In genomic region chr13:112465585-112465984, GRCm38 (mm10) we compare ENCODE assay signal across 8 mouse cellular contexts. TPM values are rescaled to one million over a fixed set of nuclear protein-coding genes. Genes with fewer than 3 reads are reported as not detected.
DNase-seq lines count a peak whose midpoint lies in the region; ATAC-seq and TF ChIP-seq lines count a peak whose summit lies in the region.

No protein-coding gene starts in this region.

- ATAC-seq in heart, embryonic 12.5 days (ENCODE audit: insufficient number of reproducible peaks, low FRiP score) = no peak
- no peak for ATAC-seq in liver, embryonic 12.5 days

- TF ChIP-seq POLR2A in thymus, adult 2 months (IDR thresholded peaks at IDR 0.05; ENCODE audit: control insufficient read depth, extremely low read depth, insufficient read depth, low read length, poor library complexity) = no peak

- no peak for DNase-seq in heart, postnatal 4 days
- no peak for DNase-seq in thymus, adult 2 months
- no peak for DNase-seq in thymus, postnatal 36 days
- DNase-seq in right cerebral cortex, postnatal 36 days (ENCODE audit: low spot score in 2 of 2) = no peak
- no peak for DNase-seq in cerebellum, adult 9-10 months
- DNase-seq in adrenal gland, postnatal 4 days (ENCODE audit: low spot score in 2 of 2) = no peak

- peak overlapping the region; percentile 50; the same call in 1 of the 2 replicates for H3K9ac ChIP-seq in heart, embryonic 12.5 days
- H3K9ac ChIP-seq in liver, embryonic 12.5 days = no peak overlapping the region

- H3K4me3 ChIP-seq in heart, embryonic 12.5 days = peak overlapping the region; percentile 36
- H3K4me3 ChIP-seq in thymus, adult 2 months (ENCODE audit: control insufficient read depth, insufficient read depth, low read length) = peak overlapping the region; percentile 40
- H3K4me3 ChIP-seq in liver, embryonic 12.5 days = no peak overlapping the region

- TF ChIP-seq CTCF in thymus, adult 2 months (IDR thresholded peaks at IDR 0.05; ENCODE audit: borderline replicate concordance, control insufficient read depth, extremely low read depth, insufficient read depth, low read length, poor library complexity) = no peak

- peaks cover 25% of the 10 kb centered on the region for H3K4me1 ChIP-seq in heart, embryonic 12.5 days (replicated peaks)
- peaks cover 13% of the 10 kb centered on the region for H3K4me1 ChIP-seq in thymus, adult 2 months (replicated peaks; ENCODE audit: control insufficient read depth, insufficient read depth, low read length)
- peaks cover 27% of the 10 kb centered on the region for H3K4me1 ChIP-seq in liver, embryonic 12.5 days

- no peaks in the 10 kb centered on the region for H3K36me3 ChIP-seq in heart, embryonic 12.5 days
- H3K36me3 ChIP-seq in thymus, adult 2 months (ENCODE audit: control insufficient read depth, insufficient read depth, low read length) = no peaks in the 10 kb centered on the region
- H3K36me3 ChIP-seq in liver, embryonic 12.5 days = no peaks in the 10 kb centered on the region

- 17% methylated on average over 2 of the region's 2 CpGs for WGBS in heart, embryonic 12.5 days
- 39% methylated on average over 2 of the region's 2 CpGs for WGBS in thymus, adult 2 months
- WGBS in liver, embryonic 12.5 days (ENCODE audit: insufficient replicate concordance) = 33% methylated on average over 2 of the region's 2 CpGs

- no peaks in the 10 kb centered on the region for H3K9me3 ChIP-seq in heart, embryonic 12.5 days (replicated peaks)
- no peaks in the 10 kb centered on the region for H3K9me3 ChIP-seq in liver, embryonic 12.5 days (replicated peaks)

- H3K4me2 ChIP-seq in heart, embryonic 12.5 days = peak overlapping the region; percentile 69
- peak overlapping the region; percentile 98 for H3K4me2 ChIP-seq in liver, embryonic 12.5 days

- no peaks in the 10 kb centered on the region for H3K27me3 ChIP-seq in heart, embryonic 12.5 days (replicated peaks)
- H3K27me3 ChIP-seq in thymus, adult 2 months (ENCODE audit: control insufficient read depth, insufficient read depth, low read length) = no peaks in the 10 kb centered on the region
- peaks cover 22% of the 10 kb centered on the region for H3K27me3 ChIP-seq in liver, embryonic 12.5 days (replicated peaks)

- H3K27ac ChIP-seq in heart, embryonic 12.5 days (ENCODE audit: poor library complexity, severe bottlenecking) = no peak overlapping the region
- H3K27ac ChIP-seq in thymus, adult 2 months (ENCODE audit: control insufficient read depth, insufficient read depth, low read length) = peak overlapping the region; percentile 78
- no peak overlapping the region for H3K27ac ChIP-seq in liver, embryonic 12.5 days

RNA-seq across cellular contexts. Expression of gene Il6st, which starts 1.7 kb away (rescaled TPM):
- polyA plus RNA-seq in heart, embryonic 12.5 days (2016; fragmentation: Nextera tagmentation; extraction: Ambion mirVana) = 79.3 and 84.2 TPM in 2 replicates
- 100 to 1,000 TPM; 149 to 157 TPM for total RNA-seq in heart, postnatal 4 days (2021)
- polyA plus RNA-seq in thymus, adult 2 months (2012; rRNA removed) = 38.1 and 45.8 TPM in 2 replicates
- 10.1 and 11.1 TPM in 2 replicates for polyA plus RNA-seq in liver, embryonic 12.5 days (2016; fragmentation: Nextera tagmentation; extraction: Ambion mirVana)
- total RNA-seq in adrenal gland, postnatal 4 days (2021) = 100 to 1,000 TPM; 278 to 288 TPM
